Mouse (Mus musculus) yolk sac, embryonic 10.5 days (tissue): ENCODE results near the gene Ssh3.
"Not testable (repeated sequence)": the region's sequence is repeated elsewhere in the genome, so short reads cannot be mapped to it uniquely, and the experiment has no call there.

ENCODE experiments used
- DNase-seq: peaks from one replicate; pipeline ENCODE4 v3.0.0-alpha.2; 2017; ENCODE audit warnings: low spot score

The Ssh3 gene

DNA sequence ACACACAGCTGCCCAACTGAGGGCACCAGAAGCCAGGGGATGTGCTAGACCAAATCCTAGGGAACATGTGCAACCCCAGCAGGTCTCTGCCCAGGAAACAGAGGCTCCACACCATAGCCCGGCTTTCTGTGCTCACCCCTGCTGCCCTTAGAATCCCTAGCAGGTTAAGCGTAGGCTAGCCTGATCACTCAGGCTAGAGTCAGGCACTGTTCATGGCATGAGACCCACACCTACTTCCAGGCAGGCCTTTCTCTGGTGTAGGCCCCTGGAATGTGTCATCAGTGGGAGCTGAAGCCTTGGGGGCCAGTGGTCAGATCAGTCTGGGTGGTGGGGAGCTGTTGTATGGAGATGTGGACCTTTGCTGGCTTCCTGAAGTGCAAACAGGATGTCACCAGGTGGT lies 27.6 kb upstream of the Ssh3 start:
- no peak for DNase-seq

- no peak for DNase-seq
Observed at GRCm38 (mm10) chr19:4295391-4295790, 26.4 kb upstream of the Ssh3 start.

- no peak for DNase-seq
Observed at GRCm38 (mm10) chr19:4294381-4295097, 25.6 kb upstream of the Ssh3 start.

DNA sequence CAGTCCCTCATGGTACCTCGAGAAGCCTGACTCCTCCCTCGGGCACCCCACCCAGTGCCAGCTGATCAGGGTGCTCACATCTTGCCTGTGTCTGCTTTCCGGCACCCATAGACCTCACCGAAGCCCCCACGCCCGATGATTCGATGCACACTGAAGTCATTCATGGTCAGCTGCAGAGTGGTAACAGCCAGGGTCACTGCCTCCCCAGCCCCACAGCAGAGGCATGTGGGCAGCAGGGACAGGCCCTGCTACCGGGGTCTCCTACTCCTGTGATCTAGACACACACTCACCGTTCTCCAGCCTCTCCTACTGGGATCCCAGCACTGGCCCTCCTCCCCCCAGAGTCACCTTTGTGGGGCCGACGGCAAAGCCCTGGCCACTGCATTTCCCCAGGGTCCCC lies 22.2 kb upstream of the Ssh3 start:
- DNase-seq, result no peak

- DNase-seq, result no peak
Observed at GRCm38 (mm10) chr19:4290749-4291148, 21.8 kb upstream of the Ssh3 start.

DNA sequence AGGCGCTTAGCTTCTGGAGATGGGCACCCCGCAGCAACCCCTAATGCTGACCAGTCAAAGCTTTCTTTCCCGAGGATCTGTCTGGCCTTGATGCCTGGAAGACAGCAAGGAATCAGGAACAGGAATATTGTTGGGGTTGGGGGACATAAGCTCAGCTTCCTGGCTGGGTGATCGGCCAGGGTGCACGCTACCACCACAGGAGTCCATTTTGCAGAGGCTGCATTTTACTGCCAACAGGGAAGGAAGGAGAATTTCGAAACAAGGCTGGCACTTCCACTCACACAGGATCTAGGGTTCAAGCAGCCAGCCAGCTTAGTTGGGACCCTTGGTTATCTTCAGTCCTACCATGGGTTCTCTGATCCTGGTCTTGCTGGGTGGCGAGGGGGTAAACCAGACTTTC lies 14.7 kb upstream of the Ssh3 start:
- DNase-seq, result no peak

- peak; percentile 89 for DNase-seq
Observed at GRCm38 (mm10) chr19:4282898-4283553, 14.0 kb upstream of the Ssh3 start, which contains the start of gene Ankrd13d. Gene Ankrd13d, minus strand, starts transcription at chr19:4283137.

DNA sequence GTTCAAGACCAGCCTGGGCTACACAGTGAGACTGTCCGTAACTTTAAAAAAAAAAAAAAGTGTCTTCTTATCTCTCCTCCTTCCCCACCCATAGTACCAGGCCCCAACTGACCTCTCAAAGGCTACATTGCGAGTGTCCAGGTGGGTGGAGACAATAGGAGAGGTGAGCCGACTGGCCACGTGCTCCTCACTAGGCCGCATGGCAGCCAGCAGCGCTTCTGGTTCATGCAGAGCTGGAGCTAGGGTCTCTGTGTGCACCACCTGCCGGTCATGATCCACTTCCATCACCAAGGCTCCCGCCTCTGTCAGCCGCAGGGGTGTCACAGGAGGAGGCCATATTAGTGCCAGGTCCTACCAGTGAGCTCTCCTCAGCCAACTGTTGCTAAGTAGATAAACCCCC lies 11.4 kb upstream of the Ssh3 start:
- no peak for DNase-seq

DNA sequence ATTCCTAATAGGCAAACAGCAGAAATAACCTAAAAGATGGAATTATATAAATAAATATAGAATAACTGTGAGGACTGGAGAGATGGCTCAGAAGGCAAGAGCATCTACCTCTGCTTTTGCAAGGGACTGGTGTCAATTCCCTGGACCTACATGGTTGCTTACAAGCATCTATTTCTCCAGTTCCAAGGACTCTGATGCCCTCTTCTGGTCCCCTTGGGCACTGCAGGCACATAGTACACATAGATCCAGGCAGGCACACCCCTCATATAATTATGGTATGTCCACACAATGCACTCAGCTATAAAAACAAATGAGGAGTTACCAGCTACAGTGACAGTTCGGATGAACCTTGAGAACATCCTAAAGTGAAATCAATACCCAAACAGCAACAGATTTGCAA lies 10.5 kb upstream of the Ssh3 start:
- DNase-seq, result no peak

GRCm38 (mm10) chr19:4270972-4271371 lies 2.0 kb upstream of the Ssh3 start:
- no peak for DNase-seq

- no peak for DNase-seq
Observed at GRCm38 (mm10) chr19:4270187-4270586, 1.2 kb upstream of the Ssh3 start.

DNA sequence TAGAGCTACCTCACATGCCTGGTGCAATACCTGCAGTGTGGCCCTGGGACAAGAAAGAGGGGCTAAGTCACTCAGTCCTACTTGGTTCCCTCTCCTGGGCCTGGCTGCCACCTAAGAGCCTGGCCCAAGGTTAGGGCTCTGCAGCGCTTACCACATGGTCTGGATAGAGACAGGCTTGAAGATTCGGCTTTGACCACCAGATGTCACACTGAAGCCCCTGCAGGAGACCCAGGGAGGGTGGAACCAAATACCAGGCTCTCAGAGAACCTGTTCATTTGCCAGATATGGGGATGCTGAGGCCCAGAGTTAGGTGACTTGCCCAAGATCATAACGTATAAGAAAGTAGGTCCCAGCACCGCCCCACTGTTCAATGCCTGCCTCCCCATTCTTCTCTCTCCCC lies 3.0 kb downstream of the Ssh3 start:
- no peak for DNase-seq

- no peak for DNase-seq
Observed at GRCm38 (mm10) chr19:4264171-4264780, 4.7 kb downstream of the Ssh3 start.

- no peak for DNase-seq
Observed at GRCm38 (mm10) chr19:4263702-4264101, 5.3 kb downstream of the Ssh3 start.

GRCm38 (mm10) chr19:4262756-4263155 lies 6.2 kb downstream of the Ssh3 start:
- no peak for DNase-seq

- DNase-seq, result no peak
Observed at GRCm38 (mm10) chr19:4261038-4261698, 7.8 kb downstream of the Ssh3 start.

DNA sequence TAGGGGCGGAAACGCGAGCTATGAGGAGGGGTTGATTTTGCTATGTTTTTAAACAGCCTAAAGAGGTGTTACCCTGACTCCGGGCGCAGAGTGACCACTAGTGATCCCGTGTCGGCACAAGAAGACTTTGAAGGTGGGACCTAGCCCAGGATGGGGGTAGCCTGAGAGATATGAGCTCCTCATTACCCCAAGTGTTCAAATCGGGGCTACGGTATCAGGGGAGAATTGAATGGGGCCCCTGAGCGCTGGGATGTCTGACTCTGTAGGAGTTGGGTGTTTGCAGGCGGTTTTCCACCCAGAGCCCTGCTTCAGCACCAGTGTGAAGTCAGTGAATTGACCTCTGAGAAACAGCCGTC lies 11.1 kb downstream of the Ssh3 start:
- DNase-seq, result no peak

DNA sequence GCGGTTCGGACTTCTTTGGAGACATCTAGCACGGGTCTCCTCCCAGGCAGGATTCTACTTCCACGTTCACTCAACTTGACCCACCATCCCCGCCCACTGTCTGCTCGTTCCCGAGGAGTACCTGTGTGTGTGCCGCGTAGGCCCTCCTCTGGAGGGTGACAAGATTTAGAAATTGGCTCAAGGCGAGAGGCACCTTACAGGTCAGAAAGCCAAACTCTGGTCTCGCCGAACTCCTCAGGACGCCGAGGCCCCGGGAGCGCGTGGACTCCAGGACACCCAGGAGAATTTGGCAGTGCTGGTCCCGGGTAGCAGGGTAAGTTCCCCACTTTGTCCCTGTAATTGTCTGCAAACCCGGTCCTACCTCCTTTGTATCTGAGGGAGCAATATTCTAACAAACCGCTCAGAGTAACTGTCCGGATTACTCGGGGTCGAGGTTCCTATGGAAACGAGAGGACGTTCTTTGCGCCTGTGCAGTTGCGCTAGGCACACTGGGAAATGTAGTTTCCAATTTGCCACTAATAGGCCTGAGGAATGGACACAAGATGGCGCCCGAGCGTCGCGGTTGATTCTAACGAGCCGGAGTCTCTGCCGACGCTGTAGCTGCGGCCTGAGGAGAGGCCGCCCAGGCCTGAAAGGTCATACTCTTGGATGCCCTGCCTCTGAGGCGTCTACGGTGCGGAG lies 11.6 kb downstream of the Ssh3 start:
- peak; percentile 91 for DNase-seq

GRCm38 (mm10) chr19:4255583-4256162 lies 13.3 kb downstream of the Ssh3 start:
- no peak for DNase-seq

- no peak for DNase-seq
Observed at GRCm38 (mm10) chr19:4254230-4254629, 14.8 kb downstream of the Ssh3 start.

DNA sequence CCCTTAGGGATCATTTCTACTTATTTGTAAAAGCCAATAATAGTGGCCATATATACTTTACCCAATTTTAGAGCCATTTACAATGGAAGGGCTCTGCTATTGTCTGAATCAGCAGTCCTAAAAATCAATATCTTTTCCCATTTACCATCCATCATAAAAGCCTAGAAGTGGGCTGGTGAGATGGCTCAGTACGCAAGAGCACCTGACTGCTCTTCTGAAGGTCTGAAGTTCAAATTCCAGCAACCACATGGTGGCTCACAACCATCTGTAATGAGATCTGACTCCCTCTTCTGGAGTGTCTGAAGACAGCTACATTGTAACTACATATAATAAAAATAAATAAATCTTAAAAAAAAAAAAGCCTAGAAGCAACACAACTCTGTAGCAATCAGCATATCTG lies 20.3 kb downstream of the Ssh3 start:
- not testable (repeated sequence) for DNase-seq

GRCm38 (mm10) chr19:4247010-4247409 lies 22.0 kb downstream of the Ssh3 start:
- DNase-seq, result no peak
